Mouse (Mus musculus) thymus, postnatal 4 days (tissue): ENCODE measurements around the gene Gm10447.
A peak's percentile ranks its signal among the peaks of the same experiment; 100 is the strongest.

ENCODE experiments used
- DNase-seq: peaks from one replicate; pipeline ENCODE4 v3.0.0; 2021

Gm10447 gene

DNA sequence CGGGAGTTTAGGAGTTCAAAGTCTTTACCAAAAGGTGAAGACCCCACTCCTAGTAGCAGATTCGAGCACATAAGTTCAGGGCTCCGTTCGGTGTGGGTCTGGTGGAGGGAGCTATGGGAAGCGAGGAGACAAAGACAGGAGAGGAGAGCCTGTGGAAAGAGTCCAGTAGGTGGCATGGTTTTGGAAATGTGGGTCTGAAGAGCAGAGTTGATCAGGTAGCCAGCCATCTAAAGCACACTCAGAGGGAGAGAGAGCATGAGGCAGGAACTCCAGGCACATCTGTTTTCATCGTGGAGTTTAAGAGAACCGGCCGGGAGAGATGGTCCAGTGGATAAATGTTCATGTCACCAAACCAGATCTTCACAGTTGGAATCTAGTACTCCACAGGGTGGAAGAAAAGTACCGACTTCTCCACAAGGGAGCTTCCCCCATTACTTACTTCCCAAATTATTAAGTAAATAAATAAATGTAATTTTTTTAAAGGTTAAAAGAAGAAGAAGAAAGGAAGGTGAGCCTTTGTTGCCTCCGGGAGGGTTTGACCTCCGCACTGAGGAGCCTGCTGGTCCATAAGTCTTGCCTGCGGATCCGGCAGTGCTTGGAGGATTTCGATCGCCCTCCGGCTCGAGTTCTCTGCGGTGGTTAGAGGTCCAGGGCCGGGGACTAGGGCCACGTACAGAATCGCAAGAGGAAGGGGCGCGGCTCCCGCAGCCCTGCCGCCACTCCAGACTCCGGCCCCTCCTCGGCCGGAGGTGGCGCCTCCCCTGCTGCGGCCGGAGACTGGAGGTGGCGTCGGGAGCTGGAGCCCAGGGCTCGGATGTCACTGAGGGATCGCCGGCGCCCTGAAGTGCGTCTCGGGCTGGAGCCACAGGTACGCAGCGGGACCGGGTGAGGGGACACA is at the start of gene Gm10447, which contains the start of gene Shroom1:
Gene Gm10447, minus strand, starts transcription at position 637 of the 898 bp plus-strand sequence.
Gene Shroom1, plus strand, starts transcription at position 732 of the 898 bp plus-strand sequence.
- DNase-seq: no peak

DNA sequence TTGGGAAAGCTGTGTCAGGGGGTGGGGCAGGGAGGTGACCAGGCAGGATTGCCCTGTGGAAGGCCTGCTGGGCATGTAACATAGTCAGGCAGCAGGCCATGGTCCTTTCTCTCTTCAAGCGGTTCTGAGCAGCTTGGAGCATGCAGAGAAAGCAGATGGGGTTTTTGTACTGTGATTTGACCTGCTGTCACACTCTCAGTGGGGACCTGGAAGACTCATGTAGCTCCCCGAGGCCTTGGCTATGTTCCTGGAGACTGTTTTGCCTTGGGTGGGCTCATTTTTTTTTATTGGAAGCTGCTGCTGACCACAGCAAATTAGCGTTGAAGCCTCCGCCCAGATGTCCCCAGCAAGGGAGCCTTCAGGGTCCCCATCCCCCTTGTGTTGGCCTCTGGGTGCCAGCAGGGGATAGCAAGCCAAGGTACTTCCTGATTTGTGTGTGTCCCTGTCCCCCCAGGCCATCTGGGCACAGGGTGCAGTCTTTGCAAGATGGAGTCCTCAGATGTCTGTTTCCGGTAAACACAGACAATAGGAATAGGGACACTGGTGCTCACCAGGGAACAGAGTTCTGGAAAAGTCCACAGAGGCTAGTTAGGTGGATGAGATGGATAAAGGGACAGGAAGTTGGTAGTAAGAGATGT is 48.2 kb upstream of the Gm10447 start:
- no peak for DNase-seq

- DNase-seq: no peak
Observed at GRCm38 (mm10) chr11:53504376-53504775, 47.5 kb upstream of the Gm10447 start.

DNA sequence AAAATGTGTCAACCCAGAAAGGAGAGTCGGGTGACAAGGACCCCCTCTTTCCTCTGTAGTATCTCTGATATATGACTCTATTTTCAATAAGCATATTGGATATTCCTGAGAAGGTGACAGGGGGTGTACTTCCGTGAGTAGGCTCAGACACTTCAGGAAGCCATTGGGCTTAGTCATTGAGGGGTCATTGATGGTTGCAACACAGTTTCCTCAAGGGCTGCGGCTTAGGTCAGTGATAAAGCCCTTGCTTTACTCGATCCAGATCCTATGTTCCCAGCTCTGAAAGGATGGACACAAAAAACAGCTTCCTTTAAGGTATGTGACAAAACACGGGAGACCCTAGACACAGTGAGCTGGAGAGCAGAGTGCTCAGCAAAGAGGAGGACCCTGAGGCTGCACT is 46.8 kb upstream of the Gm10447 start:
- DNase-seq: no peak

- DNase-seq: no peak
Observed at GRCm38 (mm10) chr11:53502039-53502765, 45.3 kb upstream of the Gm10447 start.

DNA sequence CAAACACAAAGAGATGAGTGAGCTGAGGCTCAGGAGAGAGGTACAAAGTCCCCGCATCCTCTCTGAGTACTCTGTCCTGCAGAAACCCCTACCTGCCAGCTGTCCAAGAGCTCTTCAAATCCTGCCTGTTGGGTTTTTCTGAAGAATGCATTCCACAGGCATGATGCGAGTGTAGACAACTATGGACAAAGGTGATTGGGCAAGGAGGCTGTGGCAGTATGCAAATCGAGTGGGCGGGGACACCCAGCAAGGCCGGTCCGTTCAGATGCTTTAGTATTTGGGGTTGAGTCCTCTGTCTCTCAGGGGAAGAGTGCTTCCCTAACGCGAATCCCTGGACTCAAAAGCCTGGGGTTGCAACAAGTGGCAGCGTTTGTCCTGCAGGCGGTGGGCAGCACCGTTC is 43.7 kb upstream of the Gm10447 start:
- DNase-seq: no peak

- peak; percentile 47 for DNase-seq
Observed at GRCm38 (mm10) chr11:53496946-53497345, 40.0 kb upstream of the Gm10447 start.

DNA sequence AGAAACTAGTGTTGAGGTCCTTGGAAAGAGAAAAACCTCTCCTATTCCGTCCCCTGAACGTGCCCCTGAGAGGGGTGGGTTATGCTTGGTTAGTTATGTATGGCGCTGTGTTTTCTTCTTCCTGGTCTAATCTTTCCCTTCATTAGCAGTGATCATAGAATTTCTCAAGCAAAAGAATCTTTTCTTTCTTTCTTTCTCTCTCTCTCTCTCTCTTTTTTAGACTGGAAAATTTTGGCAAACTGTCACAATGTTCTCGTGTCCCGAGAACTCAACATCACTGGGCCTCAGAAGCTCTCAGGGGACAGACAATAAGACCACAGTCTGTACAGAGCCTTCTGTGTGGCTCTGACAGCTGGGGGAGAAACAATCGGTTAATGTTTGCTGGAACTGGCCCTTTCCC is 38.5 kb upstream of the Gm10447 start:
- no peak for DNase-seq

- DNase-seq: no peak
Observed at GRCm38 (mm10) chr11:53493243-53493955, 36.5 kb upstream of the Gm10447 start.

DNA sequence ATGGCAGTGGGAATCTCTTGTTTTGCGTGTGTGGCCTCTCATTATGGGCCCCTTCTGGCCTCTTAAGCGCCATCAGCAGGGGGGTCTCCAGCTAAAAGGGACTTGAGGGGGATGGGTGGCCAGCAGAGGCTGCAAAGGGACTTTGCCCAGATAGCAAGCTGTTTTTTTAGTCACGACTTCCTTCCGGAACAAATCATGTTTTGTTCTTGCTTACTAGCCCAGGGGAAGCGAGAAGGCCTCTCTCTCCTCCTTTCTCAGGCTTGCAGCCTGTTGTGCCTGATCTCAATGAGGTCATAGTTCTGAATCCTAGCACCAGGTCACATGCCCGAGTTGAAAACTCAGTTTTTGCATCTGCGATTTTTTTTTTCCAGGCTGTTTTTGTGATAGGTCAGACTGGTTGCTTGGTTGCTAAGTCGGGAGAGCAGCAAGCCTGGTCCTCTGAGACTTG is 35.1 kb upstream of the Gm10447 start:
- DNase-seq: no peak

- DNase-seq: no peak
Observed at GRCm38 (mm10) chr11:53489421-53489820, 32.5 kb upstream of the Gm10447 start.

GRCm38 (mm10) chr11:53489007-53489406 is 32.1 kb upstream of the Gm10447 start:
- no peak for DNase-seq

DNA sequence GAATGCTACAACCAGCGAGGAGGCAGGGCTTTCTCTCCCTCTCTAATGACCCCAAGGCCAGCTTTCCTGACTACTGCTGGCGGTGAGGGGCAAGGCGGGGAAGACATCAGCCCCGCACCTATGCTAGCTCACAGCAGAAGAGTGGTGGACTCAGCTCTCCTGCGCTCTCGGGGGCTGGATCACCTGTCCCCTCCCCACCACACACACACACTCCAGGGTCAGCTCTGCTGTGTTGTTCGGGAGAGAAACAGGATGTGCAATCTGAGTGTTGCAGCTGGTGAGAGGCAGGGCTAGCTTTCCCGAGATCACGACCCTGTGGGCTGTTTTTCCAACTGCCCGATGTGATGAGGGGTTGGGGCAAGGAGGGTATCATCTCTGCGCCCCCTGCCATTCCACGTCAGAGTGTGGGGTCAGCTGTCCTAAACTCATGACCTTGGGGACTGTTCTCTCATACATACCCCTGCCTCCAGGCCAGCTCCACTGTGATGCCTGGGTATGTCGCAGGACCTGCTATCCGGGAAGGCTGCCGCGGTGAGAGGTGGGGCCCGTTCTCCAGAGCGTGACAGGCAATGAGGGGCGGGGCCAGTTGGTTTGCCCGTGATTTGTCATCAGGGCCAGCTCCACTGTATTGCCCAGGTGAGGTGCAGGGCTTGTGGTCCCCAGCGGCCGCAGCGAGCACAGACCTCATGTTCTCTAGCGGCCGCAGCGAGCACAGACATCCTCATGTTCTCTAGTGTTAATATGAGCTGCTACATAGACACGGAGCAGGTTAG is 30.1 kb upstream of the Gm10447 start:
- DNase-seq: peak; percentile 43

GRCm38 (mm10) chr11:53486351-53486750 is 29.4 kb upstream of the Gm10447 start:
- no peak for DNase-seq

DNA sequence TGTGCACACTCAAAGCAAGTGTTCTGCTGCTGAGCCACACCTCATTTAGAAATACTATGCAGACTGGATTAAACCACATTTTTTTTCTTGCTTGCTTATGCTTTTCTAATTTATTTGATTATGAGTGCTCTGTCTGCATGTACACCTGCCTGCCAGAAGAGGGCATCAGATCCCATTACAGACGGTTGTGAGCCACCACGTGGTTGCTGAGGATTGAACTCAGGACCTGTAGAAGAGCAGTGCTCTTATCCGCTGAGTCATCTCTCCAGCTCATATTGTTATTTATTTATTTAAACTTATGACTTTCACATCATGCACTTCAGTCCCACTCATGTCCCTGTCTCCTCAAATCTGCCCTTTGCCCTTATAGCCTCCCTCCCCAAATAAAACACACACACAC is 28.8 kb upstream of the Gm10447 start:
- no peak for DNase-seq

DNA sequence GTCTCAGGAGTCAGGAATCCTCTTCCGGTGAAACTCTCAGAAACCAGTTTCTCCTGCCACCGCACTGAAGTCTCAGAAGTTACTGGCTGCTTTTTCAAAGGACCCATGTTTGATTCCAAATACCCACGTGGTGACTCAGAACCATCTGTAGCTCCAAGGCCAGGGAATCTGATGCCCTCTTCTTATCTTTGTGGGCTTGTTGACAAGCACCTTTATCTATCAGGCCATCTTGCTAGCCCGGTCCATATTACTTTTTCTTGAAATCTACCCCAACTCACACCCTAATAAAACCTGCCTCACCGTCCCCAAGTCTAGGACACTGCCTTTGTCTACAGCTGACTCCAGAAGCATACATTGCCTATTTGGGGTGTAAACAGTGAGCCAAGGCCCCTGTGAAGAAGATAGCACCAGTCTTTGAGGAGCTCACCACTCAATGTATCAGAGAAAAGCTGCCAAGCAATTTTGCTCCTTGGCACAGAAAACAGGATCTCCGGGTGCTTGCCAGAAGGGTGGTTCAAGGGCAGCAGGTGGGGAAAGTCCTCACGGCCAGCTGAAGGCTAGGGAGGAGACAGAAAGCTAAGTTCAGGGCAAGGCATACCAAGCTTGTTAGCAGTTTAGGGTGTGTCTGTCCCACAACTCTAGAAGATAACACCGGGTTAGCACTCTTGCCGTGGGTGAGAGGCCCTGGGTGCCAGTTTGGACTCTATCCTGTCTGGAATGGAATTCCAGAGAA is 26.4 kb upstream of the Gm10447 start:
- DNase-seq: no peak

GRCm38 (mm10) chr11:53481088-53481730 is 24.3 kb upstream of the Gm10447 start:
- DNase-seq: no peak

- DNase-seq: peak; percentile 67
Observed at GRCm38 (mm10) chr11:53479783-53480301, 22.9 kb upstream of the Gm10447 start, which contains the start of the genes Gm9945 and Sowaha. TSS of gene Gm9945 (plus strand) at chr11:53480166. TSS of gene Sowaha (minus strand) at chr11:53480274.

DNA sequence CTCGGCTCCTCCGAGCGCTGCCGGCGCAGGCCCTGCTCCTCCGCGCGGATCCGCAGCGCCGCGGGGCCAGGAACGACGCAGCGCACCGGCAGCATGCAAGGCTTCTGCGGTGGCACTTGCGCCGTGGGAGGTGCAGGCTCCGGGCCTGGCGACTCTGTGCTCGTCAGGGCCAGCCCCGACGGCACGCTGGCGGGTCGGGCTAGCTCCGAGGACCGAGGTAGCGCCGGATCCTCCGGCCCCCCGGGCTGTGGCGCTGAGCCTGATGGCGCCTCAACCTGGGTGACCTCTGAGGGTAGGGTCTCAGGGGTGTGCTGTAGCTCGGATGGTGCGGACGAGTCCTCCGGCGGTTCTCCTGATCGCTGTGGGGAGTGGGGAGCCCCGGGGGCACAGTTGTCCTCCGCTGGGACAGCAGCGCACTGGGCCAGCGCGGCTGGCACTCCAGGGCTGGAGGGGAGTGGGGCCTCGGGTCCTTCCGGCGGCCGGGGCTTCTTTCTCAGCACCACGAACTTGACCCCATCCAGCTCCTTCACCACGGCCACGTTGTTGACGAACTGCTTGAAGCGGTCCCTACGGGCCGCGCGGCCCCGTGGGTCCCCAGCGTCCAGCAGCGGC is 22.4 kb upstream of the Gm10447 start:
- peak; percentile 44 for DNase-seq
